Mouse (Mus musculus): ENCODE measurements around the gene Rag1.

Gene Rag1

DNA sequence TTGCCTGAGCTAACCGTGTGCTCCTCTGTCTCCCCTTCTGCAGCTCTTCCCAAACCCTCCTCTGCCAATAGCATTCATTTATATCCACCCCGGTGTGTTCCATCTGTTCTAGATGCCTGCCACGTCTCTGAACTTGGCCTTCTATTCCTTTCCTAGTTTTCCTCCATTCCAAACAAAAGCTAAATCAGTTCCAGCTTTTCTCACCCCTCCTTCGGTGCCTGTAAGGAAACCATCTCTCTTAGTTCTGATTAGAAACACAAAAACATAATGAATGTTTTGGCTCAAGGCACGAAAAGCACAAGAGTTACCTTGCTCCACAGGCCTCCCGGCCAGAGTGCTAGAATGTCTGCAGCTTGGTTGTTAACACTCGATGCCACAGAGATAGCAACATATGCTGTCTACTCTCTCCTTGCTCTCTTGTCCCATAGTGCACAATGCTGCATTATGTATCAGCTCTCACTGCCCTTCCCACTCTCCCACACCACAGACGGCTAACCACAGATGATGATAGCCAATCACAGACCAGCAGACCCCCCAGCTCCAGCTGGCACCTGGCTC, at the start of gene Rag1, which contains the start of gene B230118H07Rik:
Rag1 (minus strand) TSS at position 388 of the 558 bp plus-strand sequence.
B230118H07Rik (minus strand) TSS at position 419 of the 558 bp plus-strand sequence.
- DNase-seq, result no peak

DNA sequence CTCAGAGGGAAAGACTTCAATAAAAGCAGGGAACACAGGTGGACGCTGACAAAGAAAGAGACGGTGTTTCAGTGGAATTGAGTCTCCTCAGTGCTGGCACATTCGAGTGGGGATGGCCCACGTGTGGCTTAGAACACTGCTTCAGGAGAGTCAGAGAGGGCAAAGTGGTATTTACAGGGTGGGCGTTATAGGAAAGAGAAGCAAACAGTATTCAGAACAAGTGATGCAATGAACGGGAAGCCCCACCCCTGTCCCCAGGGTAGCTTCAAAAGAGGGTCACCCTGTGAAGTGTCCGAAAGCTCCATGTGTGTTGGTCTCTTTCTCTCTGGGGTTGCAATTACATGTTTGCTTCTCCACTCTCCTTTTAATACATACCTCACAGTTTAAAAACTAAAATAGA, 46.3 kb upstream of the Rag1 start:
- no peak for DNase-seq

DNA sequence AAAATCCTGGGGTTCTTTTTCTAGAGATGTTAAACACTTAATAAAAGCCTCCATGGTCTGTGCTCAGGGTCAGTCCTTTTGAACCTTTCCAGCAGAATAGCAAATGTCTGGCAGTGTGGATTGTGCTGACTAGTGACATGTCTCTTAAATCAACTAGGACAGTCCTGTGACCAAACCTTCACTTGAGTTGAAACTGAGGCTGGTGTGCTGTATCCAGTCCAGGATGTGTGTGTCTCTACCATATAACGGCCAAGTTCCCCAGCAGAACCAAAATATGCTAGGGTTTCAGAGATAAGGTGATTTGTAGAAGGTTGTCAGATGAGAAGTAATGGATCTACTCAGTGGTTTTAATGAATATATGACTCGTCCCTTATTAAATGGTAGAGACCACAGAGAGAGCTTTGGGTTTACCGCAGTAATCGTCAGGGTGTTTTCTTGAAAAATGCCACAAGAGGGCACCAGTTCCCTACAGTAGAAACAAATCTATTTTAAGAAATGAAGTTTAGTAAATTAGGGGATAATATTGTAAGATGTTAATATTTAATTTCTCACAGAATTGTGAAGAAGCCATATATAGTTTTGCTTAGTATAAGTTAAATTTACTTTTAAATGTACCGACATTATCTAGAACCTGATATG, 44.4 kb upstream of the Rag1 start:
- DNase-seq, result peak; percentile 54 to 59

DNA sequence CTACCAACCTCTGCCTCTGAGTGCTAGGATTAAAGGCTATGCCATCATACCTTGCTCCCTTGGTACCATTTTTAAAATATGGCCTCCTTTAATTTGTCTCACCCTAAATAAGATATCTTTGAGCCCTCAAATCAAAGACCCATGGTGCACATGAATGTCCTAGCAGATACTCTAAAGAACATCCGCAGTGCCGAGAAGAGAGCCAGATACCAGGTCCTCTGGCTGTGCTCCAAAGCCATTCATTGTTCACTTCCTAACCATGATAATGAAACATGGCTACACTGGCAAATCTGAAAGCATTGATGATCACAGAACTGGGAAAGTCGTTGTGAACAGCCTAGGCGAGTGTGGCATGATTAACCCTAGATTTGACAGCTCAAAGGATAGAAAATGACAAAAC, 43.7 kb upstream of the Rag1 start:
- no peak for DNase-seq

DNA sequence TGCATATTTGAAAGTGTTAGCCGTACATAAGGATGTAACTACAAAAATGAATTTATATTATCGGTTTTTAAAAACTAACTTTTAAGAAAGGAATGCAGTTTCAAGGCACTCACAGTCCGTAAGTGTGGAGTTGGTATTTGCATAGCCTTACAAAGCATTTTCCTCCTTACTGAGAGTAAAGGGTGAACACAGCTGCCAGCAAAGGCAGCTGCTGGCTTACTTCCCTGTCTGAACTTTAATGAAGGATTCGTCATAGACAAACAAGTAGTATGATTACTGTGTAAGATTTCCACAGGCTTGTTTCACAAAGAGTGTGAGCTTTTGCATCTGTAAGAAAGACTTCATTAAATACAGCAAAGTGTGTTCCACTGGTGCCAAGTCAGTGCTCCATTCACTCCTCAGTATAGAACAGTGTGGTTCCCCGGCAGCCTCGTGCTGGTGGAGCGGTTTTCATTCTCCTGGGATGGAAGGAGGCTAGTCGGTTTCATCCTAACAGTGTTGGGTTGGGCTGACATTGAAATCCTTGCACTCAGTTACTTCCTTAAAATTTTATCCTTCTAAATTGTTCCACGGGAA, 41.0 kb upstream of the Rag1 start:
- DNase-seq, result no peak

GRCm38 (mm10) chr2:101688011-101688410, 38.7 kb upstream of the Rag1 start:
- DNase-seq, result no peak

DNA sequence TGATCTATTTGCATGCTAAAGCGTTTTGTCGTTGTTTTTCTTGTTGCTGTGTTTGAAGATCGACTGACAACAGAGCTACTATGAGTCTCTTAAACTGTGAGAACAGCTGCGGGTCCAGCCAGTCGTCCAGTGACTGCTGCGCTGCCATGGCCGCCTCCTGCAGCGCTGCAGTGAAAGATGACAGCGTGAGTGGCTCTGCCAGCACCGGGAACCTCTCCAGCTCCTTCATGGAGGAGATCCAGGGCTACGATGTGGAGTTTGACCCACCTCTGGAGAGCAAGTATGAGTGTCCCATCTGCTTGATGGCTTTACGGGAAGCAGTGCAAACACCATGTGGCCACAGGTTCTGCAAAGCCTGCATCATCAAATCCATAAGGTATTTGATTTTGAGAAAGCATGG, 35.1 kb upstream of the Rag1 start:
- DNase-seq, result no peak

DNA sequence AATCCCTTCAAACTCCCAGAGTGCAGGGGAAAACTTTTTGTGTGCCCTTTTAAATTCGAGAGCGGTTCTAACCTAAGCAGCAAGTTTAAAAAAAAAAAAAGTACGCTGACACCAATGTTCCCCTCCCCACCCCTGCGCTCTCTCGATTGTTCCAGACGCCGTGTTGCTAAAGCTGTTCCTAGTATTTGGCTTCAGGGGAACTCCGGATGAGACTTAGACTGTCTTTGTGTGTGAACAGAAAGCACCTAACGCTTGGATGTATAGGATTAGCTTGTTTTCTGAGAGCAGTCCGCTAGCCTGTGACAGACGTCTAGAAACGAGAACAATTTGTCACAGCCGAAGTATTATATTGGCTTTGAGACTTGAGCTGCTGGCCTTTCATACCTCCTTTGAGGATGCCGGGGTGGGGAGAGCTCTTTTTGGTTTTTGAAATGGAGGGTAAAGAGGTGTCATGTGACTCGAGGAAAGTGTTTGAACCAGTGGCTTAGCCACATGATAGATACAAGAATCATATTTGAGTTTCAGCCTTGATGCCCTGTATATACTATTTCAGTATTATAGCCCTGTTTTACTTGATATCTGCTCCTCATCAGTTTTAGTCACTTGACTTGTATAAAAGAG, 30.0 kb upstream of the Rag1 start:
- DNase-seq, result peak; percentile 35 to 42

GRCm38 (mm10) chr2:101678236-101679021, 29.1 kb upstream of the Rag1 start, which contains the start of gene Traf6:
TSS of gene Traf6 (plus strand) at chr2:101678429.
- peak; percentile 92 to 93 for DNase-seq

DNA sequence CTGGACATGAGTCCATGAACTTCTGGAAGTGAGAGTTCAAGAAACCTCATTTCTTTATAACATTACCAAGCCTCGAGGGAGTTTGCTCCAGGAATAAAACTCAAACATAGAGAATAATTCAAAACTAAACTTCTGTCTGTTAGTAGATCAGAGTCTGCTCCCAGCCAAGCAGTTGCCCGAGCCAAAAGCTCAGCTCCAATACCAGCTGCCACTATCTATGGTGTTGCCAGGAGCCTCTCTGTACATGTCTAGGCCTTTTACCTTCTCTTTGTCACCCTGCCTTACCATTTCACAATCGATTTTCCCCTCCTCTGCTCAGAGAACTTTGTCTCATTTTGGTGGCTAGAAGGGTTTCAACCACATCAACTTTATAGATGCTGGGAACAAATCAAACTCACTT, 24.2 kb upstream of the Rag1 start:
- DNase-seq, result no peak

DNA sequence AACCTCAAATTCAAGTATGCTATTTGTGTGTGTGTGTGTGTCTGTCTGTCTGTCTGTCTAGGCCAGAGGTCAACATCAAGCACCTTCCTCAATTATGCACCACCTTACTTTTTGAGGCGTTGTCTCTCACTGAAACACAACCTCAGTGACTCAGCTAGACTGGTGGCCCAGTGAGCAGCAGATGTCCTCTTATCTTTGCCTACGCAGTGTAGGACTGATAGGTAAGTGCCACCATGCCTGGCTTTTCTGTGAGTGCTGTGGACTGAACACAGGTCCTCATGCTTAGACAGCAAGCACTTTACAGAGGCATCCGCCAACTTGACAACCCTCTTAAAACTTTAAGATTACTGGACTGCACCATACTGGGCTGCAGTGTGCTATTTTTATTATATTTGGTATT, 19.4 kb upstream of the Rag1 start:
- no peak for DNase-seq

DNA sequence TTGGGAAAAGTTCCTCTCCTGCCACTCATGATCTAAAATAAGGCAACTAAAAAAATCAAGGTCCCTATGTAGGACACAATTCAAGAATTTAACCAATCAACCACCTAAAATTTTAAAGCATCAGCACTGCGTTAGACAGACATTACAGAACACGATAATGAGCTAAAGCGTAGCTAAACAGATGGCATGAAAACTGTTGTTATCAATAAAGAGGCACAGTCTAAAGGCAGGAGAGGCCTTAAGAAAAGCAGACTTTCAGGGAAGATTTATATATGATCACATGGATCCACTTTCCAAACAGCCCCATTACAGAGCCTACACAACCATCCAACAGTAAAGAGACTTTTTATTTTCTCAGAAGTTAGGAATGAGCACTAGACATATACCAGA, 16.4 kb upstream of the Rag1 start:
- DNase-seq, result no peak

DNA sequence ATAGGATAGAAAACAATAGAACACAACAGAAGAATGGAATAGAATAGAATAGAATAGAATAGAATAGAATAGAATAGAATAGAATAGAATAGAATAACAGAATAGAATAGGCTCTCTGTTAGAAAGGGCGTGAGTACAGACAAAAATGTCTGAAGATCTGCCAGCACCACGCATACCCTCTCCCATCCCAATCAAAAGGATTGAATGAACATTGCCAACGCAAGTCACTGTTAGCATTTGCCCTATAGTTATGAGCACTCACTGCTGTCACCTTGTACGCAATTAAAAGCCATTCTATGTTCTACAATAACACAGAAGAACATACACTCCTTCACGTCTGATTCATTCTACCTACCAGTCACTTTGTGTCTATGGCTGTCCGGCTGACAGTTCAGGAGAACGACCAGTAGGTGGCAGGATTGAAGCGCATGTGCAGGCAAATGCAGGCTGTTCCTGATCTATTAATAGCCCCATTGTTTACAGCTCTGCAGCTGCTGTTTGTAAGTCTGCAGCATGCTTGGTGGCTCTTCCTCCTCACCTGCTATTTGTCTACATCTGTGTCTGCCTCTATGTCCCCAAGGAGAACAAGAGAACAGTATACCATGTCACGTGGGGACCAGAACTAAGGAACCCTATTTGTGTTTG, 15.9 kb upstream of the Rag1 start:
- DNase-seq, result peak; percentile 71

- DNase-seq, result no peak
Measured at GRCm38 (mm10) chr2:101660536-101660935, 11.2 kb upstream of the Rag1 start.

GRCm38 (mm10) chr2:101652921-101653597, 3.8 kb upstream of the Rag1 start:
- DNase-seq, result peak; percentile 82 to 84

- no peak for DNase-seq
Measured at GRCm38 (mm10) chr2:101652204-101652920, 3.1 kb upstream of the Rag1 start.

- DNase-seq, result no peak
Measured at GRCm38 (mm10) chr2:101650446-101650845, 1.1 kb upstream of the Rag1 start.

- no peak for DNase-seq
Measured at GRCm38 (mm10) chr2:101648361-101648760, 940 bp downstream of the Rag1 start.

GRCm38 (mm10) chr2:101645841-101646240, 3.5 kb downstream of the Rag1 start:
- DNase-seq, result no peak

DNA sequence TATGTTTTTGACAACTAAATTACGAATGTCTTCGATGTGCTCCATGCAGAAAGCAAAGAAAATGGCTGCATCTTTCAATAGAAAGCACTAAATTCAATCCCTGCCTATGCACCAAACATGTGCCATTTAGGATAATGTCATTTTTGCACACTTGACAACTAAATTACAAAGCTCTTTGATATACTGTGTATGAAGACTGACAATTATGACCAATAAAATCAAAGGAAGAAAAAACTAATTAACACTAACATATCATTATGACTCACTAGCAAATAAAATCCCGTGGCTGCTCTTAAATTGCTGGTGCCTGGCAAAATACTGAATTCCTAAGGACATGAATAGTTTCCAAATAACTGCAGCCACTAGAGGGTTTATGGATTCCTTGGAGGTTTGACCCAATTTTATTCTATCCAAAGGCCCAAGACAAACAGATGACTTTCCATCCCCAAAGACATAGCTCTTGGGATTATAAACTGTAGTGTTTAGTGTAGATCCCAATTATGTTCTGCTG, 9.4 kb downstream of the Rag1 start:
- DNase-seq, result no peak
